ENCODE assay signal across 9 mouse cellular contexts in genomic region chr16:30515418-30515817, GRCm38 (mm10). TPM values are rescaled to one million over a fixed set of nuclear protein-coding genes. Genes with fewer than 3 reads are reported as not detected.
DNase-seq lines count a peak whose midpoint lies in the region; ATAC-seq and TF ChIP-seq lines count a peak whose summit lies in the region.
"Had no signal": no experiment of that assay in that cellular context is flagged by ENCODE, and none has a peak within 500 bp of the region (broad histone marks: within the 10 kb centered on the region; RNA-seq: fewer than 3 reads in every experiment).

No protein-coding gene starts in this region.

- H3K9me3 ChIP-seq in kidney, postnatal 0 days (replicated peaks; ENCODE audit: low read length), result no peaks in the 10 kb centered on the region
- no peaks in the 10 kb centered on the region for H3K9me3 ChIP-seq in kidney, embryonic 15.5 days (replicated peaks)
- H3K9me3 ChIP-seq: midbrain, embryonic 10.5 days had no signal

- no peak overlapping the region for H3K9ac ChIP-seq in kidney, postnatal 0 days (ENCODE audit: low read depth, low read length)
- H3K9ac ChIP-seq in kidney, embryonic 15.5 days, result no peak overlapping the region

- no peak for DNase-seq in kidney, postnatal 0 days (ENCODE audit: low spot score)
- DNase-seq in thymus, adult 2 months, result peak; percentile 51
- DNase-seq in thymus, adult 18-20 months, result no peak
- no peak for DNase-seq in urinary bladder, postnatal 36 days (ENCODE audit: low spot score in 2 of 2)
- DNase-seq: adrenal gland, adult 2 months had no signal

- H3K36me3 ChIP-seq in kidney, postnatal 0 days (ENCODE audit: insufficient read depth, low read length), result no peaks in the 10 kb centered on the region
- H3K36me3 ChIP-seq in kidney, embryonic 15.5 days, result no peaks in the 10 kb centered on the region
- H3K36me3 ChIP-seq in thymus, adult 2 months (ENCODE audit: control insufficient read depth, insufficient read depth, low read length), result no peaks in the 10 kb centered on the region

- H3K27me3 ChIP-seq in kidney, postnatal 0 days (ENCODE audit: insufficient read depth, low read length), result no peaks in the 10 kb centered on the region
- no peaks in the 10 kb centered on the region for H3K27me3 ChIP-seq in kidney, embryonic 15.5 days
- no peaks in the 10 kb centered on the region for H3K27me3 ChIP-seq in thymus, adult 2 months (ENCODE audit: control insufficient read depth, insufficient read depth, low read length)

- peak; percentile 65 for TF ChIP-seq CTCF in kidney, postnatal 0 days (IDR thresholded peaks at IDR 0.05; ENCODE audit: low read depth)
- TF ChIP-seq CTCF in thymus, adult 2 months (IDR thresholded peaks at IDR 0.05; ENCODE audit: borderline replicate concordance, control insufficient read depth, extremely low read depth, insufficient read depth, low read length, poor library complexity), result 0 out of 2 replicates have a peak, but pooled peaks have one; percentile 24
- peak; percentile 48 for TF ChIP-seq CTCF in cortical plate, adult 2 months (IDR thresholded peaks at IDR 0.05; ENCODE audit: extremely low read depth, insufficient read depth, low read length)

- TF ChIP-seq POLR2A in thymus, adult 2 months (IDR thresholded peaks at IDR 0.05; ENCODE audit: control insufficient read depth, extremely low read depth, insufficient read depth, low read length, poor library complexity), result no peak
- no peak for TF ChIP-seq POLR2A in cortical plate, adult 2 months (IDR thresholded peaks at IDR 0.05; ENCODE audit: extremely low read depth, insufficient read depth, low read length)

- no peak overlapping the region for H3K4me3 ChIP-seq in kidney, postnatal 0 days (replicated peaks; ENCODE audit: low read depth, low read length)
- H3K4me3 ChIP-seq in kidney, embryonic 15.5 days (replicated peaks), result no peak overlapping the region
- no peak overlapping the region for H3K4me3 ChIP-seq in thymus, adult 2 months (ENCODE audit: control insufficient read depth, insufficient read depth, low read length)
- H3K4me3 ChIP-seq in cortical plate, adult 2 months (ENCODE audit: insufficient read depth, low read length), result no peak overlapping the region
- H3K4me3 ChIP-seq: midbrain, embryonic 10.5 days had no signal

- H3K4me2 ChIP-seq in kidney, postnatal 0 days (ENCODE audit: low read length), result no peak overlapping the region
- H3K4me2 ChIP-seq in kidney, embryonic 15.5 days, result no peak overlapping the region

- no peak for ATAC-seq in kidney, postnatal 0 days (replicated peaks; ENCODE audit: low FRiP score, low read depth)
- ATAC-seq in kidney, embryonic 15.5 days (replicated peaks; ENCODE audit: low FRiP score), result no peak
- ATAC-seq in megakaryocyte-erythroid progenitor cell, adult 5-6 weeks (replicated peaks; ENCODE audit: low FRiP score, low TSS enrichment, poor library complexity, severe bottlenecking), result no peak

- WGBS in kidney, postnatal 0 days, result 78% methylated on average over 12 of the region's 12 CpGs
- 72% methylated on average over 12 of the region's 12 CpGs for WGBS in kidney, embryonic 15.5 days
- 80% methylated on average over 12 of the region's 12 CpGs for WGBS in thymus, adult 2 months

- H3K4me1 ChIP-seq in kidney, postnatal 0 days (replicated peaks; ENCODE audit: insufficient read depth, low read length), result peaks cover 28% of the 10 kb centered on the region
- peaks cover 55% of the 10 kb centered on the region for H3K4me1 ChIP-seq in kidney, embryonic 15.5 days
- H3K4me1 ChIP-seq in thymus, adult 2 months (replicated peaks; ENCODE audit: control insufficient read depth, insufficient read depth, low read length), result peaks cover 11% of the 10 kb centered on the region
- no peaks in the 10 kb centered on the region; the same call in 1 of the 2 replicates for H3K4me1 ChIP-seq in cortical plate, adult 2 months (ENCODE audit: control insufficient read depth, insufficient read depth, low read length)

- H3K27ac ChIP-seq in kidney, postnatal 0 days, result no peak overlapping the region
- no peak overlapping the region for H3K27ac ChIP-seq in kidney, embryonic 15.5 days
- no peak overlapping the region for H3K27ac ChIP-seq in thymus, adult 2 months (ENCODE audit: control insufficient read depth, insufficient read depth, low read length)
- no peak overlapping the region for H3K27ac ChIP-seq in cortical plate, adult 2 months (ENCODE audit: insufficient read depth, low read length)
- H3K27ac ChIP-seq: midbrain, embryonic 10.5 days had no signal

RNA-seq across cellular contexts. Expression of gene Tmem44, which starts 35.2 kb away (rescaled TPM):
- 13.4 and 13.8 TPM in 2 replicates for polyA plus RNA-seq in kidney, postnatal 0 days (2015; fragmentation: Nextera tagmentation; extraction: Ambion mirVana)
- 15.0 and 18.6 TPM in 2 replicates for polyA plus RNA-seq in kidney, embryonic 15.5 days (2015; fragmentation: Nextera tagmentation; extraction: Ambion mirVana)
- polyA plus RNA-seq in thymus, adult 2 months (2012; rRNA removed), result 1.4 and 3.1 TPM in 2 replicates
- polyA plus RNA-seq in cortical plate, adult 2 months (2012; rRNA removed), result 92.0 and 101 TPM in 2 replicates
- 0.25 TPM in 1 of 2 replicates, not detected in the other for total RNA-seq in megakaryocyte-erythroid progenitor cell, adult 5-6 weeks (2014; fragmentation: Nextera tagmentation)
- 0.14 and 0.30 TPM in 2 replicates for total RNA-seq in megakaryocyte-erythroid progenitor cell, adult 5-6 weeks (2017)
